Mouse (Mus musculus): ENCODE results near the gene Ormdl1. TPM values are rescaled to one million over a fixed set of nuclear protein-coding genes. Genes with fewer than 3 reads are reported as not detected.
"Not testable (repeated sequence)": the region's sequence is repeated elsewhere in the genome, so short reads cannot be mapped to it uniquely, and the experiment has no call there.

The Ormdl1 gene
- polyA plus RNA-seq, 1 experiment from 2014 or later = 90.4 TPM

- H3K27me3 ChIP-seq (ENCODE audit: control insufficient read depth, insufficient read depth, low read length) = no peaks in the 10 kb centered on the region
- no peak overlapping the region for H3K9ac ChIP-seq (ENCODE audit: low read depth, low read length)
- ATAC-seq (ENCODE audit: low FRiP score) (no peak), DNase-seq (ENCODE audit: low spot score) (no peak)
- no peak overlapping the region for H3K27ac ChIP-seq (ENCODE audit: low read depth, low read length)
- no peaks in the 10 kb centered on the region for H3K4me1 ChIP-seq (replicated peaks; ENCODE audit: control insufficient read depth, insufficient read depth, low read length)
- no peaks in the 10 kb centered on the region for H3K36me3 ChIP-seq (ENCODE audit: control insufficient read depth, insufficient read depth, low read length)
- H3K4me2 ChIP-seq (replicated peaks; ENCODE audit: low read depth, low read length) = no peak overlapping the region
- H3K4me3 ChIP-seq (ENCODE audit: low read depth, low read length) = no peak overlapping the region
- H3K9me3 ChIP-seq (ENCODE audit: control insufficient read depth, low read length) = no peaks in the 10 kb centered on the region
- 96% methylated on average over 5 of the region's 5 CpGs for WGBS
Observed at GRCm38 (mm10) chr1:53323254-53323653, 26.4 kb downstream of the Ormdl1 start.

DNA sequence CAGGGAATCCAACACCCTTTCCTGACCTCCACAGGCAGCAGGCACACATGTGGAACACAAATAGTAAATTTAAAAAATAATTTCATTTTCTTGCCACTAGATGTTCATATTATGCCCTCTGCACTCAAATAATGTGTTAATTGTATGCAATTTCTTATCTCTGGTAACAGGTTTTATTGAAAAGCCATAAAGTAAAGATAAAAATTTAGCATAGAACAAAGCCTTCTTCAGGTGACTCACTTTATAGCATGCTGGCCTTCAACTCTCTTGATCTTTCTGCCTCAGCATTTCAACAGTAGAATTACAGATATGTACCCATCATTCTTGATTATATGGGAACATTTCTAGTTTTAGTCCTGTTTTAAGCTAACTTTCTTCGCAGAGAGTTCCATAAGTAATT, 27.4 kb downstream of the Ormdl1 start:
- Histone ChIP-seq H3K4me1 (replicated peaks; ENCODE audit: control insufficient read depth, insufficient read depth, low read length) (no peaks in the 10 kb centered on the region), H3K4me3 (ENCODE audit: low read depth, low read length) (no peak overlapping the region), H3K4me2 (replicated peaks; ENCODE audit: low read depth, low read length) (no peak overlapping the region), H3K27ac (ENCODE audit: low read depth, low read length) (no peak overlapping the region), H3K36me3 (ENCODE audit: control insufficient read depth, insufficient read depth, low read length) (no peaks in the 10 kb centered on the region), H3K27me3 (ENCODE audit: control insufficient read depth, insufficient read depth, low read length) (no peaks in the 10 kb centered on the region), H3K9me3 (ENCODE audit: control insufficient read depth, low read length) (no peaks in the 10 kb centered on the region), H3K9ac (ENCODE audit: low read depth, low read length) (no peak overlapping the region)
- ATAC-seq (ENCODE audit: low FRiP score) (no peak), DNase-seq (ENCODE audit: low spot score) (no peak)
- 96% methylated on average over 1 of the region's 1 CpGs for WGBS

DNA sequence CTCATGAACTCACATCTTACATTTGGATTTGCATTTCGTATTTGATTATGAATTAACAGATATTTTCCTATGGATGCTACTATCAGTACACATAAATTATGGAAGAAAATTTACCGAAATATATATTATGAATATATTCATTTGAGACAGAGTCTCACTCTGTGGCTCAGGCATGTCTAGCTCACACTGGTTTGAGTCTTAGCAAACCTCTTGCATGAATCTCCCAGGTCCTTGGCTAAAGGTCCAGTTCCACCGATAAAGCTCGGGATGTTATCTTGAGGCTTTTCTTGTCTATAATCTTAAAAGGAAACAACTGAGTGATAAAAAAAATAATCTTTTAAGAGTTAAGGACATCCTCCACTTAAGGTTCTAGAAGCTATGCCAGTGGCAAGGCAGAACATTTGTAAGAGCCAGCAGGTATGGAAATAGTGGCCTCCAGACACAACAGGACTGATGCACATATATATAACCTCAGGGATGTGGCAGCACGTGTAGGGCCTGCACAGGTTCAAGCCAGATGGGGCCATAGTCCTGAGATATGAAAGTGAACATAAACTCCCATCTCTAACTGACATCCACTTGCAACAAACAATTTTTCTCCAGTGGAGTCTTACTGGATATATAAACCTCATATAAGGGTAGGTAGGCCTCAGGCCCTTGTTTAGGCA, 28.1 kb downstream of the Ormdl1 start:
- H3K27me3 ChIP-seq (ENCODE audit: control insufficient read depth, insufficient read depth, low read length) = no peaks in the 10 kb centered on the region
- no peaks in the 10 kb centered on the region for H3K9me3 ChIP-seq (ENCODE audit: control insufficient read depth, low read length)

GRCm38 (mm10) chr1:53333527-53333926, 36.6 kb downstream of the Ormdl1 start:
- H3K9me3 ChIP-seq (ENCODE audit: control insufficient read depth, low read length); H3K4me3 ChIP-seq (ENCODE audit: low read depth, low read length); H3K27ac ChIP-seq (ENCODE audit: low read depth, low read length); ATAC-seq (ENCODE audit: low FRiP score); H3K27me3 ChIP-seq (ENCODE audit: control insufficient read depth, insufficient read depth, low read length); H3K4me2 ChIP-seq (replicated peaks; ENCODE audit: low read depth, low read length); H3K36me3 ChIP-seq (ENCODE audit: control insufficient read depth, insufficient read depth, low read length); H3K4me1 ChIP-seq (replicated peaks; ENCODE audit: control insufficient read depth, insufficient read depth, low read length); DNase-seq (ENCODE audit: low spot score); H3K9ac ChIP-seq (ENCODE audit: low read depth, low read length): not testable (repeated sequence)
- WGBS = 84% methylated on average over 5 of the region's 5 CpGs

More for the DNA sequence above, 28.1 kb downstream of the Ormdl1 start:
- Histone ChIP-seq H3K36me3 (ENCODE audit: control insufficient read depth, insufficient read depth, low read length) (no peaks in the 10 kb centered on the region), H3K9ac (ENCODE audit: low read depth, low read length) (no peak overlapping the region), H3K4me3 (ENCODE audit: low read depth, low read length) (no peak overlapping the region), H3K4me2 (replicated peaks; ENCODE audit: low read depth, low read length) (no peak overlapping the region), H3K27ac (ENCODE audit: low read depth, low read length) (no peak overlapping the region), H3K4me1 (replicated peaks; ENCODE audit: control insufficient read depth, insufficient read depth, low read length) (no peaks in the 10 kb centered on the region)
- 95% methylated on average over 5 of the region's 5 CpGs for WGBS
- no peak for DNase-seq (ENCODE audit: low spot score)
- no peak for ATAC-seq (ENCODE audit: low FRiP score)

GRCm38 (mm10) chr1:53335465-53335864, 38.6 kb downstream of the Ormdl1 start:
- no peak overlapping the region for H3K27ac ChIP-seq (ENCODE audit: low read depth, low read length)
- no peaks in the 10 kb centered on the region for H3K4me1 ChIP-seq (replicated peaks; ENCODE audit: control insufficient read depth, insufficient read depth, low read length)
- ATAC-seq (ENCODE audit: low FRiP score) = no peak
- no peak for DNase-seq (ENCODE audit: low spot score)
- H3K27me3 ChIP-seq (ENCODE audit: control insufficient read depth, insufficient read depth, low read length) = no peaks in the 10 kb centered on the region
- H3K4me2 ChIP-seq (replicated peaks; ENCODE audit: low read depth, low read length) = no peak overlapping the region
- H3K36me3 ChIP-seq (ENCODE audit: control insufficient read depth, insufficient read depth, low read length) = no peaks in the 10 kb centered on the region
- no peaks in the 10 kb centered on the region for H3K9me3 ChIP-seq (ENCODE audit: control insufficient read depth, low read length)
- no peak overlapping the region for H3K9ac ChIP-seq (ENCODE audit: low read depth, low read length)
- H3K4me3 ChIP-seq (ENCODE audit: low read depth, low read length) = no peak overlapping the region

GRCm38 (mm10) chr1:53337403-53337802, 40.5 kb downstream of the Ormdl1 start:
- not testable (repeated sequence) for H3K27me3 ChIP-seq (ENCODE audit: control insufficient read depth, insufficient read depth, low read length); H3K4me3 ChIP-seq (ENCODE audit: low read depth, low read length); DNase-seq (ENCODE audit: low spot score); H3K27ac ChIP-seq (ENCODE audit: low read depth, low read length); H3K9ac ChIP-seq (ENCODE audit: low read depth, low read length); H3K4me1 ChIP-seq (replicated peaks; ENCODE audit: control insufficient read depth, insufficient read depth, low read length); H3K4me2 ChIP-seq (replicated peaks; ENCODE audit: low read depth, low read length); H3K9me3 ChIP-seq (ENCODE audit: control insufficient read depth, low read length); ATAC-seq (ENCODE audit: low FRiP score); H3K36me3 ChIP-seq (ENCODE audit: control insufficient read depth, insufficient read depth, low read length)
- 61% methylated on average over 2 of the region's 2 CpGs for WGBS

GRCm38 (mm10) chr1:53341071-53341470, 44.2 kb downstream of the Ormdl1 start:
- Histone ChIP-seq H3K4me2 (replicated peaks; ENCODE audit: low read depth, low read length) (no peak overlapping the region), H3K27me3 (ENCODE audit: control insufficient read depth, insufficient read depth, low read length) (no peaks in the 10 kb centered on the region), H3K4me1 (replicated peaks; ENCODE audit: control insufficient read depth, insufficient read depth, low read length) (no peaks in the 10 kb centered on the region), H3K4me3 (ENCODE audit: low read depth, low read length) (no peak overlapping the region), H3K9ac (ENCODE audit: low read depth, low read length) (no peak overlapping the region), H3K9me3 (ENCODE audit: control insufficient read depth, low read length) (no peaks in the 10 kb centered on the region), H3K27ac (ENCODE audit: low read depth, low read length) (no peak overlapping the region), H3K36me3 (ENCODE audit: control insufficient read depth, insufficient read depth, low read length) (peaks cover 10% of the 10 kb centered on the region; the same call in 1 of the 2 replicates)
- 97% methylated on average over 2 of the region's 2 CpGs for WGBS
- DNase-seq (ENCODE audit: low spot score) (no peak), ATAC-seq (ENCODE audit: low FRiP score) (no peak)

- under 1% methylated on average over 43 of the region's 44 CpGs for WGBS
- DNase-seq (ENCODE audit: low spot score) (peak; percentile 97), ATAC-seq (ENCODE audit: low FRiP score) (peak; percentile 100)
- Histone ChIP-seq H3K4me2 (replicated peaks; ENCODE audit: low read depth, low read length) (peak within 1 kb of the TSS; percentile 50), H3K27me3 (ENCODE audit: control insufficient read depth, insufficient read depth, low read length) (no peaks in the 10 kb centered on the region), H3K36me3 (ENCODE audit: control insufficient read depth, insufficient read depth, low read length) (peaks cover 5% of the 10 kb centered on the region; the same call in 1 of the 2 replicates), H3K9me3 (ENCODE audit: control insufficient read depth, low read length) (no peaks in the 10 kb centered on the region), H3K4me1 (replicated peaks; ENCODE audit: control insufficient read depth, insufficient read depth, low read length) (no peaks in the 10 kb centered on the region), H3K27ac (ENCODE audit: low read depth, low read length) (peak within 1 kb of the TSS; percentile 85), H3K9ac (ENCODE audit: low read depth, low read length) (peak within 1 kb of the TSS; percentile 96), H3K4me3 (ENCODE audit: low read depth, low read length) (peak within 1 kb of the TSS; percentile 81)
Observed at GRCm38 (mm10) chr1:53352327-53353261, 55.7 kb downstream of the Ormdl1 start, which contains the start of the genes Asdurf, Gm28551 and Asnsd1. Gene Asdurf, minus strand, starts transcription at chr1:53352619. Gene Gm28551, minus strand, starts transcription at chr1:53352667. Gene Asnsd1, minus strand, starts transcription at chr1:53352752.
